Mouse (Mus musculus) MEL (cell line): ENCODE results near the gene Tmub1.
A peak's percentile ranks its signal among the peaks of the same experiment; 100 is the strongest.

Experiments used
- CHD1 ChIP-seq: IDR thresholded peaks from 2 replicates; pipeline ENCODE4 v1.6.1; 2012; ENCODE audit warnings: low read depth, mild to moderate bottlenecking, inconsistent platforms, low read length, improper control_type of control experiment
- CTCF ChIP-seq, 3 experiments: IDR thresholded peaks in 2 of 3; conservative IDR thresholded peaks in 1 of 3; 2 replicates each; pipeline ENCODE4 v1.5.1; 2011 to 2012; ENCODE audit warnings: low read length in 3 of 3, low read depth in 2 of 3, mild to moderate bottlenecking in 2 of 3, improper control_type of control experiment in 1 of 3, inconsistent platforms in 1 of 3, mixed read lengths in 1 of 3, moderate library complexity in 1 of 3; ENCODE audit not compliant: control insufficient read depth in 1 of 3, insufficient read depth in 1 of 3, poor library complexity in 1 of 3, severe bottlenecking in 1 of 3
- E2F4 ChIP-seq: IDR thresholded peaks from 2 replicates; pipeline ENCODE4 v1.6.1; 2011; ENCODE audit warnings: low read depth, low read length, improper control_type of control experiment, borderline replicate concordance
- EP300 ChIP-seq, 2 experiments: IDR thresholded peaks; 2 replicates each; pipeline ENCODE4 v1.6.1; 2011; ENCODE audit warnings: improper control_type of control experiment in 2 of 2, low read length in 2 of 2, low read depth in 1 of 2, mild to moderate bottlenecking in 1 of 2
- GABPA ChIP-seq: IDR thresholded peaks from 2 replicates; pipeline ENCODE4 v1.6.1; 2012; ENCODE audit warnings: low read depth, mild to moderate bottlenecking, inconsistent platforms, low read length, improper control_type of control experiment, moderate library complexity
- KAT2A ChIP-seq: conservative IDR thresholded peaks from 2 replicates; pipeline ENCODE4 v1.6.1; 2012; ENCODE audit warnings: low read depth, low read length, improper control_type of control experiment, inconsistent platforms
- MEF2A ChIP-seq: IDR thresholded peaks from 2 replicates; pipeline ENCODE4 v1.6.1; 2014; ENCODE audit warnings: low read depth, mild to moderate bottlenecking, inconsistent platforms, low read length, improper control_type of control experiment; ENCODE audit not compliant: poor library complexity, insufficient replicate concordance, severe bottlenecking; ENCODE audit errors: extremely low read depth
- MXI1 ChIP-seq: IDR thresholded peaks from 2 replicates; pipeline ENCODE4 v1.6.1; 2011; ENCODE audit warnings: mild to moderate bottlenecking, low read depth, low read length, improper control_type of control experiment
- POLR2A ChIP-seq, 2 experiments: IDR thresholded peaks; 2 replicates each; pipeline ENCODE4 v1.6.1; 2011 to 2012; ENCODE audit warnings: low read length in 2 of 2, mild to moderate bottlenecking in 2 of 2, control low read depth in 1 of 2, improper control_type of control experiment in 1 of 2, low read depth in 1 of 2, moderate library complexity in 1 of 2; ENCODE audit not compliant: control insufficient read depth in 1 of 2, insufficient read depth in 1 of 2, poor library complexity in 1 of 2
- POLR2AphosphoS2 ChIP-seq: IDR thresholded peaks from 2 replicates; pipeline ENCODE4 v1.6.1; 2011; ENCODE audit warnings: low read length, improper control_type of control experiment
- POLR2AphosphoS5 ChIP-seq: IDR thresholded peaks from 2 replicates; pipeline ENCODE4 v1.6.1; 2012; ENCODE audit warnings: low read depth, borderline replicate concordance, mild to moderate bottlenecking, inconsistent platforms, low read length, moderate library complexity, mixed read lengths
- RAD21 ChIP-seq: IDR thresholded peaks from 2 replicates; pipeline ENCODE4 v1.6.1; 2011; ENCODE audit warnings: mild to moderate bottlenecking, low read depth, low read length, improper control_type of control experiment
- RCOR1 ChIP-seq: IDR thresholded peaks from 2 replicates; pipeline ENCODE4 v1.6.1; 2012; ENCODE audit warnings: low read depth, mild to moderate bottlenecking, inconsistent platforms, low read length, improper control_type of control experiment
- ZMIZ1 ChIP-seq: IDR thresholded peaks from 2 replicates; pipeline ENCODE4 v1.6.1; 2012; ENCODE audit warnings: low read depth, mild to moderate bottlenecking, inconsistent platforms, low read length, improper control_type of control experiment, moderate library complexity

DNA sequence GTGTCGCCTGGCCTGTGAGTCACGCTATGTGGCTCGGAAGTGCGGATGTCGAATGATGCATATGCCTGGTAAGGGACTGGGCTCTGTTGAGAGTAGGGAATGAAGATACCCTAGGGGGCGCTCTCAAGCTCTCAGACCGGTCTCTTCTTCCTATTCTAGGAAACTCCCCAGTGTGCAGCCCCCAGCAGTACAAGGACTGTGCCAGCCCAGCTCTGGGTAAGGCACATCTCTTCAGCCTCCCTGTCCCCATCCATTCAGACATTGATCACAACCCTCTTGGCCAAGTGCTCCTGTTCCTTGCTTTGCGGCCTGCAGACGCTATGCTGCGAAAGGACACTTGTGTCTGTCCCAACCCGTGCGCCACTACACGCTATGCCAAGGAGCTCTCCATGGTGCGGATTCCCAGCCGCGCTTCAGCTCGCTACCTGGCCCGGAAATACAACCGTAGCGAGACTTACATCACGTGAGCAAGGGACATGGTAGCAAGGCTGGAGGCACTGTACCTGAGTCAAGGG is 31.4 kb downstream of the Tmub1 start:
- TF ChIP-seq EP300 (IDR thresholded peaks at IDR 0.05; ENCODE audit: low read depth in 1 of 2, low read length in 2 of 2) (no peak), CTCF (IDR thresholded peaks at IDR 0.05 in 2 of 3, conservative IDR thresholded peaks at IDR 0.05 in 1 of 3; ENCODE audit: control insufficient read depth in 1 of 3, insufficient read depth in 1 of 3, low read depth in 2 of 3, low read length in 3 of 3, poor library complexity in 1 of 3, severe bottlenecking in 1 of 3) (peak; percentile 74 to 93 (median 90)), KAT2A (no peak), ZMIZ1 (no peak), POLR2AphosphoS2 (no peak), GABPA (no peak), E2F4 (no peak), POLR2AphosphoS5 (no peak), POLR2A (IDR thresholded peaks at IDR 0.05; ENCODE audit: control insufficient read depth in 1 of 2, insufficient read depth in 1 of 2, low read depth in 1 of 2, low read length in 2 of 2, poor library complexity in 1 of 2) (no peak), CHD1 (no peak), MEF2A (no peak), RAD21 (peak; percentile 55), MXI1 (no peak), RCOR1 (no peak)
